Comparison of ENCODE assay signal across 24 mouse cellular contexts in the genomic region with DNA sequence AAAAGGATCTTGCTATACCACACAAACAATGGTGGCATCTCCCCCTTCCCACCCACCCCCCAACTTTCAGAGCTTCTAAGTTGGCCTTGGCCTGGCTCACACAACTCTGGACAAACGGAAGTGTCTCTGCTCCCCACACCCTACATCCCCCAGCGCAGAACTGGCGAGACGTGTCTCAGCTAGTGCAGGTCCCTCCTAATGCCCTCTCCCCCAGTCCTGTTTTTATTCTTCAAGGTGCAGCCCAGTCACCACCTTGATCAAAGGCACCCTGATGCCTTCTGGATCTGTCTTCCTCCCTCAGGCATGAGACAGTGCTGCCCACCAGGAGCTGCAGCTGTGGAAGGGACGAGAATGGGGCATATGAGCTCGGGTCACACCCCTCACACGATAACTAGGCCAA. TPM values are rescaled to one million over a fixed set of nuclear protein-coding genes. Genes with fewer than 3 reads are reported as not detected.
DNase-seq lines count a peak whose midpoint lies in the region; ATAC-seq and TF ChIP-seq lines count a peak whose summit lies in the region.
"Had no signal": no experiment of that assay in that cellular context is flagged by ENCODE, and none has a peak within 500 bp of the region (broad histone marks: within the 10 kb centered on the region; RNA-seq: fewer than 3 reads in every experiment).

No protein-coding gene starts in this region.

- no peak overlapping the region for H3K4me3 ChIP-seq in kidney, embryonic 14.5 days (ENCODE audit: low read length)
- no peak overlapping the region for H3K4me3 ChIP-seq in kidney, postnatal 0 days (replicated peaks; ENCODE audit: low read depth, low read length)
- no peak overlapping the region for H3K4me3 ChIP-seq in limb, embryonic 15.5 days
- H3K4me3 ChIP-seq: embryonic facial prominence, embryonic 12.5 days; embryonic facial prominence, embryonic 15.5 days; erythroblast, embryonic 14.5 days; forebrain, embryonic 12.5 days; forebrain, embryonic 15.5 days; hindbrain, embryonic 12.5 days; hindbrain, embryonic 15.5 days had no signal

- no peaks in the 10 kb centered on the region for H3K9me3 ChIP-seq in kidney, embryonic 14.5 days (ENCODE audit: control insufficient read depth, low read length)
- no peaks in the 10 kb centered on the region for H3K9me3 ChIP-seq in kidney, postnatal 0 days (replicated peaks; ENCODE audit: low read length)
- no peaks in the 10 kb centered on the region for H3K9me3 ChIP-seq in limb, embryonic 15.5 days
- H3K9me3 ChIP-seq: embryonic facial prominence, embryonic 12.5 days; embryonic facial prominence, embryonic 15.5 days; forebrain, embryonic 12.5 days; forebrain, embryonic 15.5 days; hindbrain, embryonic 12.5 days; hindbrain, embryonic 15.5 days had no signal

- no peaks in the 10 kb centered on the region for H3K36me3 ChIP-seq in kidney, embryonic 14.5 days (ENCODE audit: control insufficient read depth, insufficient read depth, low read length)
- no peaks in the 10 kb centered on the region for H3K36me3 ChIP-seq in kidney, postnatal 0 days (ENCODE audit: insufficient read depth, low read length)
- no peaks in the 10 kb centered on the region for H3K36me3 ChIP-seq in limb, embryonic 15.5 days
- H3K36me3 ChIP-seq: embryonic facial prominence, embryonic 12.5 days; embryonic facial prominence, embryonic 15.5 days; forebrain, embryonic 12.5 days; forebrain, embryonic 15.5 days; hindbrain, embryonic 12.5 days; hindbrain, embryonic 15.5 days had no signal

- WGBS in kidney, embryonic 14.5 days, result 67% methylated on average over 7 of the region's 7 CpGs
- WGBS in kidney, postnatal 0 days, result 66% methylated on average over 7 of the region's 7 CpGs
- WGBS in limb, embryonic 15.5 days, result 84% methylated on average over 7 of the region's 7 CpGs

- DNase-seq in kidney, adult 8-10 months, result no peak
- no peak for DNase-seq in kidney, postnatal 0 days (ENCODE audit: low spot score)
- DNase-seq in kidney, postnatal 4 days, result no peak
- DNase-seq: adrenal gland, adult 2 months; adrenal gland, postnatal 14 days; cerebellum, adult 11 months; cerebellum, adult 2 months; cerebellum, adult 9-11 months; cerebellum, postnatal 25 days; gastrocnemius, postnatal 14 days; heart, adult 11 months had no signal

- TF ChIP-seq CTCF in kidney, postnatal 0 days (IDR thresholded peaks at IDR 0.05; ENCODE audit: low read depth), result no peak

- no peak overlapping the region for H3K9ac ChIP-seq in kidney, embryonic 14.5 days (ENCODE audit: low read depth, low read length)
- no peak overlapping the region for H3K9ac ChIP-seq in kidney, postnatal 0 days (ENCODE audit: low read depth, low read length)
- no peak overlapping the region for H3K9ac ChIP-seq in limb, embryonic 15.5 days
- H3K9ac ChIP-seq: embryonic facial prominence, embryonic 12.5 days; embryonic facial prominence, embryonic 15.5 days; forebrain, embryonic 12.5 days; forebrain, embryonic 15.5 days; hindbrain, embryonic 12.5 days; hindbrain, embryonic 15.5 days had no signal

- peak overlapping the region; percentile 19; the same call in 1 of the 2 replicates for H3K4me2 ChIP-seq in kidney, embryonic 14.5 days (replicated peaks; ENCODE audit: low read depth, low read length)
- H3K4me2 ChIP-seq in kidney, postnatal 0 days (ENCODE audit: low read length), result 0 out of 2 replicates have a peak overlapping the region, but pooled peaks have one; percentile 12
- H3K4me2 ChIP-seq in limb, embryonic 15.5 days, result 0 out of 2 replicates have a peak overlapping the region, but pooled peaks have one; percentile 2
- H3K4me2 ChIP-seq: embryonic facial prominence, embryonic 12.5 days; embryonic facial prominence, embryonic 15.5 days; forebrain, embryonic 12.5 days; forebrain, embryonic 15.5 days; heart, embryonic 11.5 days; hindbrain, embryonic 12.5 days; hindbrain, embryonic 15.5 days had no signal

- peaks cover 27% of the 10 kb centered on the region for H3K27me3 ChIP-seq in kidney, embryonic 14.5 days (ENCODE audit: control insufficient read depth, insufficient read depth, low read length)
- peaks cover 4% of the 10 kb centered on the region; the same call in 1 of the 2 replicates for H3K27me3 ChIP-seq in kidney, postnatal 0 days (ENCODE audit: insufficient read depth, low read length)
- peaks cover 40% of the 10 kb centered on the region for H3K27me3 ChIP-seq in limb, embryonic 15.5 days

- no peak for ATAC-seq in kidney, embryonic 14.5 days (ENCODE audit: low FRiP score, low TSS enrichment)
- no peak for ATAC-seq in kidney, postnatal 0 days (replicated peaks; ENCODE audit: low FRiP score, low read depth)
- ATAC-seq in limb, embryonic 15.5 days (ENCODE audit: insufficient number of reproducible peaks, low FRiP score, low TSS enrichment, low read depth), result no peak
- no peak for ATAC-seq in erythroblast, adult 5-6 weeks (replicated peaks; ENCODE audit: low FRiP score, poor library complexity, severe bottlenecking)
- ATAC-seq: CD4-positive, CD25-positive, alpha-beta regulatory T cell, adult 4 months; forebrain, embryonic 15.5 days had no signal

- peaks cover 18% of the 10 kb centered on the region; the same call in 1 of the 2 replicates for H3K4me1 ChIP-seq in kidney, embryonic 14.5 days (ENCODE audit: control insufficient read depth, insufficient read depth, low read length)
- H3K4me1 ChIP-seq in kidney, postnatal 0 days (replicated peaks; ENCODE audit: insufficient read depth, low read length), result peaks cover 17% of the 10 kb centered on the region; the same call in 1 of the 2 replicates
- H3K4me1 ChIP-seq in limb, embryonic 15.5 days, result peaks cover 39% of the 10 kb centered on the region

- 0 out of 2 replicates have a peak overlapping the region, but pooled peaks have one; percentile 42 for H3K27ac ChIP-seq in kidney, embryonic 14.5 days (ENCODE audit: low read depth, low read length)
- H3K27ac ChIP-seq in kidney, postnatal 0 days, result peak overlapping the region; percentile 27
- no peak overlapping the region for H3K27ac ChIP-seq in limb, embryonic 15.5 days
- H3K27ac ChIP-seq: embryonic facial prominence, embryonic 15.5 days; forebrain, embryonic 12.5 days; forebrain, embryonic 15.5 days; hindbrain, embryonic 12.5 days; hindbrain, embryonic 15.5 days had no signal

RNA-seq across cellular contexts. Expression of a gene that starts 1.9 kb away (rescaled TPM):
- 12.8 and 18.6 TPM in 2 replicates for polyA plus RNA-seq in kidney, embryonic 14.5 days (2014; fragmentation: Nextera tagmentation; extraction: Ambion mirVana)
- polyA plus RNA-seq in kidney, postnatal 0 days (2015; fragmentation: Nextera tagmentation; extraction: Ambion mirVana), result 31.3 and 35.6 TPM in 2 replicates
- 14.8 and 16.2 TPM in 2 replicates for polyA plus RNA-seq in limb, embryonic 15.5 days (2015; fragmentation: Nextera tagmentation; extraction: Ambion mirVana)
- total RNA-seq in erythroblast, adult 5-6 weeks (2015; ENCODE audit: low replicate concordance), result 0.42 TPM in 1 of 2 replicates, not detected in the other
- total RNA-seq in erythroblast, adult 5-6 weeks (2017; ENCODE audit: low replicate concordance), result not detected in 2 replicates
- total RNA-seq: MEL had no signal

RNA-seq across cellular contexts. Expression of a gene that starts 34.5 kb away (rescaled TPM):
- 42.6 and 64.5 TPM in 2 replicates for polyA plus RNA-seq in kidney, embryonic 14.5 days (2014; fragmentation: Nextera tagmentation; extraction: Ambion mirVana)
- polyA plus RNA-seq in kidney, postnatal 0 days (2015; fragmentation: Nextera tagmentation; extraction: Ambion mirVana), result 65.0 and 70.3 TPM in 2 replicates
- 688 and 696 TPM in 2 replicates for polyA plus RNA-seq in limb, embryonic 15.5 days (2015; fragmentation: Nextera tagmentation; extraction: Ambion mirVana)
- total RNA-seq in erythroblast, adult 5-6 weeks (2015; ENCODE audit: low replicate concordance), result 54.8 and 68.4 TPM in 2 replicates
- 13.0 and 31.2 TPM in 2 replicates for total RNA-seq in erythroblast, adult 5-6 weeks (2017; ENCODE audit: low replicate concordance)

RNA-seq across cellular contexts. Expression of a gene that starts 51.3 kb away (rescaled TPM):
- polyA plus RNA-seq in kidney, embryonic 14.5 days (2014; fragmentation: Nextera tagmentation; extraction: Ambion mirVana), result 10.0 and 18.5 TPM in 2 replicates
- 10.2 and 12.2 TPM in 2 replicates for polyA plus RNA-seq in kidney, postnatal 0 days (2015; fragmentation: Nextera tagmentation; extraction: Ambion mirVana)
- 12.8 and 15.1 TPM in 2 replicates for polyA plus RNA-seq in limb, embryonic 15.5 days (2015; fragmentation: Nextera tagmentation; extraction: Ambion mirVana)
- 1.2 and 4.4 TPM in 2 replicates for total RNA-seq in erythroblast, adult 5-6 weeks (2015; ENCODE audit: low replicate concordance)
- 2.0 and 4.5 TPM in 2 replicates for total RNA-seq in erythroblast, adult 5-6 weeks (2017; ENCODE audit: low replicate concordance)
